ENCODE assay signal across 22 mouse cellular contexts in the genomic region with DNA sequence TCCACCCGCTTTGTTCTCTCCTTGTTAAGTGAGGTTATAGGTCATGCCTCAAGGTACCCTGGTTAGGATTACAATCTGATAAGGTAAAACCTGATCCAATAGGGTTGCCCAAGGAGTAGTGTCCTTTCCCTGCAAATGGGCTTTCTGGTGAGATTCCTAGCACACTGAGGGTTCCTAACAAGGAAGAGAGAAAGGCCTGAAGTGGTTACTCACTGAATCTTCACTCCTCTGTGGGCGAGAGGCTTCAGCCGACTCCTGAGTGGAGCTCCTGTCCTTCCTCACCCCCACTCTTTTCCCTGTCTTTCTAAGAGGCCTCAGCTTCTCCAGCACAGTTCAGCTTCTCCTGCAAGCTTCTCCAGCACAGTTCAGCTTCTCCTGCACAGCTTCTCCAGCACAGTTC. TPM values are rescaled to one million over a fixed set of nuclear protein-coding genes. Genes with fewer than 3 reads are reported as not detected.
"Had no signal": no experiment of that assay in that cellular context is flagged by ENCODE, and none has a peak within 500 bp of the region (broad histone marks: within the 10 kb centered on the region; RNA-seq: fewer than 3 reads in every experiment).

No protein-coding gene starts in this region.

- H3K4me3 ChIP-seq: lung, embryonic 15.5 days; megakaryocyte, embryonic 14.5 days; midbrain, embryonic 13.5 days; midbrain, embryonic 15.5 days; neural tube, embryonic 13.5 days; neural tube, embryonic 15.5 days had no signal

- DNase-seq: liver, postnatal 0 days; lung, adult 2 months; lung, postnatal 14 days; lung, postnatal 36 days; retina, postnatal 1 day; right cerebral cortex, adult 18-20 months; right cerebral cortex, postnatal 25 days; right cerebral cortex, postnatal 4 days; spleen, adult 18-20 months; thymus, adult 18-20 months; thymus, postnatal 14 days; thymus, postnatal 36 days had no signal

- H3K4me2 ChIP-seq: lung, embryonic 15.5 days; midbrain, embryonic 11.5 days; midbrain, embryonic 13.5 days; midbrain, embryonic 15.5 days; neural tube, embryonic 13.5 days; neural tube, embryonic 15.5 days had no signal

- H3K9me3 ChIP-seq: lung, embryonic 15.5 days; megakaryocyte, embryonic 14.5 days; midbrain, embryonic 13.5 days; midbrain, embryonic 15.5 days; neural tube, embryonic 13.5 days; neural tube, embryonic 15.5 days had no signal

- H3K9ac ChIP-seq: liver, postnatal 0 days; lung, embryonic 15.5 days; midbrain, embryonic 13.5 days; midbrain, embryonic 15.5 days; neural tube, embryonic 13.5 days; neural tube, embryonic 15.5 days had no signal

- H3K27ac ChIP-seq: lung, embryonic 15.5 days; macrophage; midbrain, embryonic 13.5 days; midbrain, embryonic 15.5 days; neural tube, embryonic 13.5 days; neural tube, embryonic 15.5 days had no signal

- H3K4me1 ChIP-seq: lung, embryonic 15.5 days; midbrain, embryonic 13.5 days; midbrain, embryonic 15.5 days; neural tube, embryonic 13.5 days; neural tube, embryonic 15.5 days had no signal

- H3K36me3 ChIP-seq: lung, embryonic 15.5 days; midbrain, embryonic 13.5 days; midbrain, embryonic 15.5 days; neural tube, embryonic 13.5 days; neural tube, embryonic 15.5 days had no signal

- ATAC-seq: liver, postnatal 0 days; lung, postnatal 0 days; midbrain, embryonic 13.5 days; midbrain, embryonic 15.5 days had no signal

- H3K27me3 ChIP-seq: lung, embryonic 15.5 days; megakaryocyte, embryonic 14.5 days; midbrain, embryonic 13.5 days; midbrain, embryonic 15.5 days; neural tube, embryonic 13.5 days; neural tube, embryonic 15.5 days had no signal

RNA-seq across cellular contexts. Expression of gene Apold1, which starts 17.3 kb away (rescaled TPM):
- total RNA-seq: megakaryocyte progenitor cell, adult 5-6 weeks had no signal
